Mouse (Mus musculus) lung, embryonic 14.5 days (tissue): ENCODE measurements around the gene Myh13. TPM values are rescaled to one million over a fixed set of nuclear protein-coding genes. Genes with fewer than 3 reads are reported as not detected.
A peak's percentile ranks its signal among the peaks of the same experiment; 100 is the strongest.

Source experiments
- ATAC-seq: fragments of 200-750 bp; cut with Nextera tagmentation; 2 replicates; pipeline ENCODE4 v1.8.0; 2017; ENCODE audit warnings: mild to moderate bottlenecking, moderate TSS enrichment, moderate library complexity; ENCODE audit not compliant: insufficient read depth
- DNase-seq: peaks from one replicate; pipeline ENCODE4 v3.0.0-alpha.2; 2015
- H3K27ac ChIP-seq: fragments of 300-500 bp; sonication (generic); 2 replicates; pipeline ENCODE4 v1.5.1; 2014; ENCODE audit warnings: low read depth, mild to moderate bottlenecking, moderate library complexity
- H3K27me3 ChIP-seq: fragments of 300-500 bp; sonication (generic); 2 replicates; pipeline ENCODE4 v1.6.1; 2014; ENCODE audit warnings: low read length, control low read depth; ENCODE audit not compliant: insufficient read depth
- H3K36me3 ChIP-seq: fragments of 300-500 bp; sonication (generic); 2 replicates; pipeline ENCODE4 v1.6.1; 2014; ENCODE audit warnings: control low read depth; ENCODE audit not compliant: insufficient read depth
- H3K4me1 ChIP-seq: fragments of 300-500 bp; sonication (generic); 2 replicates; pipeline ENCODE4 v1.6.1; 2014; ENCODE audit warnings: antibody characterized with exemption, control low read depth; ENCODE audit not compliant: insufficient read depth
- H3K4me2 ChIP-seq: fragments of 300-500 bp; sonication (generic); 2 replicates; pipeline ENCODE4 v1.6.1; 2014; ENCODE audit warnings: mild to moderate bottlenecking
- H3K4me3 ChIP-seq: fragments of 300-500 bp; sonication (generic); 2 replicates; pipeline ENCODE4 v1.5.1; 2014; ENCODE audit warnings: low read depth, low read length
- H3K9ac ChIP-seq: fragments of 300-500 bp; sonication (generic); 2 replicates; pipeline ENCODE4 v1.6.1; 2014
- H3K9me3 ChIP-seq: fragments of 300-500 bp; sonication (generic); 2 replicates; pipeline ENCODE4 v1.6.1; 2016; ENCODE audit warnings: low read depth, low read length, control low read depth
- CTCF ChIP-seq: IDR thresholded peaks from 2 replicates; pipeline ENCODE4 v1.5.1; 2016; ENCODE audit warnings: antibody characterized with exemption, low read depth
- WGBS: fragments of 180-500 bp; shearing (Covaris S2); extraction: QIAGEN DNeasy Blood & Tissue Kit; methylation state at CpG from one replicate; pipeline ENCODE4 v1.1.7; 2014; 5-methylcytosine and 5-hydroxymethylcytosine counted together
- polyA plus RNA-seq: library from polyadenylated mRNA; unstranded; fragments of >200 nt; fragmentation: Nextera tagmentation; extraction: Ambion mirVana; gene quantifications from 2 replicates; pipeline ENCODE4 v1.2.1, GENCODE M21; 2014

Gene Myh13
- 0.11 and 0.34 TPM in 2 replicates for polyA plus RNA-seq

GRCm38 (mm10) chr11:67321358-67321757, at the start of gene Myh13:
TSS of gene Myh13 (plus strand) at chr11:67321658.
- no peaks in the 10 kb centered on the region for H3K4me1 ChIP-seq
- no peak within 1 kb of the TSS for H3K4me3 ChIP-seq
- H3K27me3 ChIP-seq, result no peaks in the 10 kb centered on the region
- no peak for TF ChIP-seq CTCF
- no peaks in the 10 kb centered on the region for H3K9me3 ChIP-seq
- no peaks in the 10 kb centered on the region for H3K36me3 ChIP-seq
- H3K27ac ChIP-seq, result no peak within 1 kb of the TSS
- ATAC-seq, result no peak
- no peak within 1 kb of the TSS for H3K4me2 ChIP-seq
- 81% methylated on average over 7 of the region's 7 CpGs for WGBS
- DNase-seq, result no peak
- H3K9ac ChIP-seq, result no peak within 1 kb of the TSS

- Histone ChIP-seq H3K4me1 (no peaks in the 10 kb centered on the region), H3K27ac (no peak within 1 kb of the TSS), H3K4me3 (no peak within 1 kb of the TSS), H3K4me2 (no peak within 1 kb of the TSS), H3K9me3 (no peaks in the 10 kb centered on the region), H3K9ac (no peak within 1 kb of the TSS), H3K36me3 (no peaks in the 10 kb centered on the region), H3K27me3 (no peaks in the 10 kb centered on the region)
- 58% methylated on average over 10 of the region's 10 CpGs for WGBS
- TF ChIP-seq CTCF, result no peak
- no peak for ATAC-seq
- DNase-seq, result peak; percentile 51
These were observed 44.8 kb upstream of the Myh13 start, which contains the start of gene Myh8 for GRCm38 (mm10) chr11:67276601-67277174. TSS of gene Myh8 (plus strand) at chr11:67277124.

GRCm38 (mm10) chr11:67293440-67293839, 28.0 kb upstream of the Myh13 start:
- H3K27me3 ChIP-seq, result no peaks in the 10 kb centered on the region
- ATAC-seq, result no peak
- no peak for TF ChIP-seq CTCF
- no peaks in the 10 kb centered on the region for H3K36me3 ChIP-seq
- 72% methylated on average over 1 of the region's 1 CpGs for WGBS
- no peaks in the 10 kb centered on the region for H3K9me3 ChIP-seq
- no peak overlapping the region for H3K9ac ChIP-seq
- no peak overlapping the region for H3K27ac ChIP-seq
- no peak overlapping the region for H3K4me2 ChIP-seq
- no peaks in the 10 kb centered on the region for H3K4me1 ChIP-seq
- DNase-seq, result no peak
- no peak overlapping the region for H3K4me3 ChIP-seq

- Histone ChIP-seq H3K9me3 (no peaks in the 10 kb centered on the region), H3K9ac (no peak overlapping the region), H3K4me2 (no peak overlapping the region), H3K27ac (no peak overlapping the region), H3K4me1 (no peaks in the 10 kb centered on the region), H3K4me3 (no peak overlapping the region), H3K36me3 (no peaks in the 10 kb centered on the region), H3K27me3 (no peaks in the 10 kb centered on the region)
- DNase-seq, result peak; percentile 6
- no peak for ATAC-seq
- no peak for TF ChIP-seq CTCF
- 27% methylated on average over 15 of the region's 15 CpGs for WGBS
These were observed 7.6 kb upstream of the Myh13 start for GRCm38 (mm10) chr11:67313733-67314452.

- no peak for DNase-seq
- H3K4me1 ChIP-seq, result no peaks in the 10 kb centered on the region
- no peak overlapping the region for H3K9ac ChIP-seq
- WGBS, result 75% methylated on average over 2 of the region's 2 CpGs
- no peaks in the 10 kb centered on the region for H3K27me3 ChIP-seq
- no peak overlapping the region for H3K4me2 ChIP-seq
- no peak for TF ChIP-seq CTCF
- H3K36me3 ChIP-seq, result no peaks in the 10 kb centered on the region
- H3K4me3 ChIP-seq, result no peak overlapping the region
- no peak overlapping the region for H3K27ac ChIP-seq
- no peaks in the 10 kb centered on the region for H3K9me3 ChIP-seq
- no peak for ATAC-seq
These were observed 5.1 kb downstream of the Myh13 start for GRCm38 (mm10) chr11:67326536-67326935.

- TF ChIP-seq CTCF, result no peak
These were observed 23.1 kb downstream of the Myh13 start for GRCm38 (mm10) chr11:67344556-67344955.

GRCm38 (mm10) chr11:67345186-67345855, 23.9 kb downstream of the Myh13 start:
- TF ChIP-seq CTCF, result no peak
- 56% methylated on average over 2 of the region's 2 CpGs for WGBS
- H3K4me2 ChIP-seq, result no peak overlapping the region
- DNase-seq, result no peak
- ATAC-seq, result no peak
- no peaks in the 10 kb centered on the region for H3K27me3 ChIP-seq
- H3K36me3 ChIP-seq, result no peaks in the 10 kb centered on the region
- no peak overlapping the region for H3K9ac ChIP-seq
- no peak overlapping the region for H3K27ac ChIP-seq
- H3K4me1 ChIP-seq, result no peaks in the 10 kb centered on the region
- H3K9me3 ChIP-seq, result no peaks in the 10 kb centered on the region
- no peak overlapping the region for H3K4me3 ChIP-seq

More at GRCm38 (mm10) chr11:67344556-67344955, 23.1 kb downstream of the Myh13 start:
- Histone ChIP-seq H3K27ac (no peak overlapping the region), H3K4me3 (no peak overlapping the region), H3K4me2 (no peak overlapping the region), H3K9me3 (no peaks in the 10 kb centered on the region), H3K27me3 (no peaks in the 10 kb centered on the region), H3K9ac (no peak overlapping the region), H3K4me1 (no peaks in the 10 kb centered on the region), H3K36me3 (no peaks in the 10 kb centered on the region)
- 51% methylated on average over 3 of the region's 3 CpGs for WGBS
- no peak for DNase-seq
- no peak for ATAC-seq
